Mouse (Mus musculus) ES-Bruce4 (cell line): ENCODE results near the gene Slc22a7.

ENCODE experiments used
- CTCF ChIP-seq: IDR thresholded peaks from one replicate; pipeline ENCODE4 v1.8.1; 2011; ENCODE audit warnings: low read depth, low read length
- EP300 ChIP-seq: IDR thresholded peaks from 2 replicates; pipeline ENCODE4 v1.6.1; 2011; ENCODE audit warnings: low read depth, low read length; ENCODE audit not compliant: insufficient read depth

GRCm38 (mm10) chr17:46438298-46438873 is at the start of gene Slc22a7:
- TF ChIP-seq CTCF = no peak
- 0 out of 2 replicates have a peak, but pooled peaks have one; percentile 25 for TF ChIP-seq EP300
